Mouse (Mus musculus) midbrain, embryonic 15.5 days (tissue): ENCODE data around the gene Trim42. TPM values are rescaled to one million over a fixed set of nuclear protein-coding genes. Genes with fewer than 3 reads are reported as not detected.

Source experiments
- ATAC-seq: fragments of 200-750 bp; cut with Nextera tagmentation; replicated peaks from 2 replicates; pipeline ENCODE4 v1.8.0; 2017; ENCODE audit warnings: moderate TSS enrichment
- H3K27ac ChIP-seq: fragments of 300-500 bp; sonication (generic); 2 replicates; pipeline ENCODE4 v1.5.1; 2015; ENCODE audit warnings: mild to moderate bottlenecking, inconsistent platforms
- H3K27me3 ChIP-seq: fragments of 300-500 bp; sonication (generic); replicated peaks from 2 replicates; pipeline ENCODE4 v1.6.1; 2015; ENCODE audit warnings: inconsistent platforms
- H3K36me3 ChIP-seq: fragments of 300-500 bp; sonication (generic); replicated peaks from 2 replicates; pipeline ENCODE4 v1.6.1; 2015; ENCODE audit warnings: inconsistent platforms
- H3K4me1 ChIP-seq: fragments of 300-500 bp; sonication (generic); 2 replicates; pipeline ENCODE4 v1.6.1; 2015; ENCODE audit warnings: inconsistent platforms
- H3K4me2 ChIP-seq: fragments of 300-500 bp; sonication (generic); 2 replicates; pipeline ENCODE4 v1.6.1; 2015; ENCODE audit warnings: inconsistent platforms, mild to moderate bottlenecking, moderate library complexity
- H3K4me3 ChIP-seq: fragments of 300-500 bp; sonication (generic); 2 replicates; pipeline ENCODE4 v1.5.1; 2015; ENCODE audit warnings: mild to moderate bottlenecking, inconsistent platforms
- H3K9ac ChIP-seq: fragments of 300-500 bp; sonication (generic); 2 replicates; pipeline ENCODE4 v1.6.1; 2015; ENCODE audit warnings: mild to moderate bottlenecking, inconsistent platforms
- H3K9me3 ChIP-seq: fragments of 300-500 bp; sonication (generic); 2 replicates; pipeline ENCODE4 v1.6.1; 2016; ENCODE audit warnings: inconsistent platforms
- WGBS: fragments of 180-500 bp; shearing (Covaris S2); methylation state at CpG from one replicate; pipeline ENCODE4 v1.1.7; 2015; ENCODE audit warnings: mixed read lengths; 5-methylcytosine and 5-hydroxymethylcytosine counted together
- polyA plus RNA-seq: library from polyadenylated mRNA; unstranded; fragments of >200 nt; fragmentation: Nextera tagmentation; extraction: Ambion mirVana; gene quantifications from 2 replicates; pipeline ENCODE4 v1.2.1, GENCODE M21; 2015

Gene Trim42
- not detected in 2 replicates for polyA plus RNA-seq

GRCm38 (mm10) chr9:97369591-97369990, at the start of gene Trim42:
Gene Trim42 (minus strand): TSS chr9:97369958.
- WGBS: 94% methylated on average over 7 of the region's 7 CpGs

GRCm38 (mm10) chr9:97414876-97415668, 45.3 kb upstream of the Trim42 start:
- no peak overlapping the region for H3K4me2 ChIP-seq
- H3K4me1 ChIP-seq: no peaks in the 10 kb centered on the region
- H3K27me3 ChIP-seq: no peaks in the 10 kb centered on the region
- 84% methylated on average over 6 of the region's 6 CpGs for WGBS
- no peak overlapping the region for H3K27ac ChIP-seq
- H3K9ac ChIP-seq: no peak overlapping the region
- H3K36me3 ChIP-seq: no peaks in the 10 kb centered on the region
- H3K4me3 ChIP-seq: no peak overlapping the region
- H3K9me3 ChIP-seq: no peaks in the 10 kb centered on the region
- no peak for ATAC-seq

More at GRCm38 (mm10) chr9:97369591-97369990, at the start of gene Trim42:
- H3K9me3 ChIP-seq: no peaks in the 10 kb centered on the region
- H3K27me3 ChIP-seq: no peaks in the 10 kb centered on the region
- H3K36me3 ChIP-seq: no peaks in the 10 kb centered on the region
- H3K4me2 ChIP-seq: no peak within 1 kb of the TSS
- H3K27ac ChIP-seq: no peak within 1 kb of the TSS
- no peaks in the 10 kb centered on the region for H3K4me1 ChIP-seq
- ATAC-seq: no peak
- H3K4me3 ChIP-seq: no peak within 1 kb of the TSS
- no peak within 1 kb of the TSS for H3K9ac ChIP-seq

- no peak for ATAC-seq
- Histone ChIP-seq H3K27me3 (no peaks in the 10 kb centered on the region), H3K27ac (no peak overlapping the region), H3K4me3 (no peak overlapping the region), H3K4me1 (no peaks in the 10 kb centered on the region), H3K36me3 (no peaks in the 10 kb centered on the region), H3K9me3 (no peaks in the 10 kb centered on the region), H3K4me2 (no peak overlapping the region), H3K9ac (no peak overlapping the region)
- WGBS: 80% methylated on average over 2 of the region's 2 CpGs
These were observed 38.4 kb upstream of the Trim42 start for GRCm38 (mm10) chr9:97408142-97408541.

- H3K27ac ChIP-seq: no peak overlapping the region
- ATAC-seq: peak; percentile 33; the same call in 1 of the 2 replicates
- peaks cover 8% of the 10 kb centered on the region for H3K4me1 ChIP-seq
- no peaks in the 10 kb centered on the region for H3K9me3 ChIP-seq
- H3K4me2 ChIP-seq: no peak overlapping the region
- no peaks in the 10 kb centered on the region for H3K36me3 ChIP-seq
- H3K9ac ChIP-seq: no peak overlapping the region
- no peak overlapping the region for H3K4me3 ChIP-seq
- no peaks in the 10 kb centered on the region for H3K27me3 ChIP-seq
- 51% methylated on average over 6 of the region's 6 CpGs for WGBS
These were observed 13.3 kb downstream of the Trim42 start for GRCm38 (mm10) chr9:97356441-97356840.

- WGBS: 71% methylated on average over 12 of the region's 12 CpGs
- Histone ChIP-seq H3K4me1 (no peaks in the 10 kb centered on the region), H3K9ac (no peak overlapping the region), H3K4me3 (no peak overlapping the region), H3K9me3 (no peaks in the 10 kb centered on the region), H3K27ac (no peak overlapping the region), H3K36me3 (no peaks in the 10 kb centered on the region), H3K4me2 (no peak overlapping the region), H3K27me3 (no peaks in the 10 kb centered on the region)
- ATAC-seq: no peak
These were observed 24.9 kb downstream of the Trim42 start for GRCm38 (mm10) chr9:97344767-97345297.

- no peak for ATAC-seq
- H3K4me3 ChIP-seq: no peak overlapping the region
- H3K27me3 ChIP-seq: no peaks in the 10 kb centered on the region
- H3K9ac ChIP-seq: no peak overlapping the region
- no peaks in the 10 kb centered on the region for H3K4me1 ChIP-seq
- H3K9me3 ChIP-seq: no peaks in the 10 kb centered on the region
- H3K4me2 ChIP-seq: no peak overlapping the region
- no peak overlapping the region for H3K27ac ChIP-seq
- 75% methylated on average over 5 of the region's 5 CpGs for WGBS
- H3K36me3 ChIP-seq: no peaks in the 10 kb centered on the region
These were observed 28.0 kb downstream of the Trim42 start for GRCm38 (mm10) chr9:97341772-97342171.

- no peaks in the 10 kb centered on the region for H3K36me3 ChIP-seq
- no peaks in the 10 kb centered on the region for H3K4me1 ChIP-seq
- H3K27ac ChIP-seq: no peak overlapping the region
- no peak overlapping the region for H3K4me3 ChIP-seq
- H3K27me3 ChIP-seq: 0 out of 2 replicates have a peak, but pooled peaks cover 4% of the 10 kb centered on the region
- H3K4me2 ChIP-seq: no peak overlapping the region
- H3K9me3 ChIP-seq: no peaks in the 10 kb centered on the region
- no peak for ATAC-seq
- H3K9ac ChIP-seq: no peak overlapping the region
- 71% methylated on average over 3 of the region's 3 CpGs for WGBS
These were observed 46.9 kb downstream of the Trim42 start for GRCm38 (mm10) chr9:97322846-97323245.

- 62% methylated on average over 10 of the region's 10 CpGs for WGBS
- no peaks in the 10 kb centered on the region for H3K36me3 ChIP-seq
- H3K9ac ChIP-seq: no peak overlapping the region
- 0 out of 2 replicates have a peak, but pooled peaks cover 4% of the 10 kb centered on the region for H3K27me3 ChIP-seq
- no peak overlapping the region for H3K4me2 ChIP-seq
- no peaks in the 10 kb centered on the region for H3K9me3 ChIP-seq
- H3K4me1 ChIP-seq: no peaks in the 10 kb centered on the region
- no peak for ATAC-seq
- H3K4me3 ChIP-seq: no peak overlapping the region
- H3K27ac ChIP-seq: 0 out of 2 replicates have a peak overlapping the region, but pooled peaks have one; percentile 41
These were observed 47.6 kb downstream of the Trim42 start for GRCm38 (mm10) chr9:97322120-97322519.

- H3K4me2 ChIP-seq: no peak overlapping the region
- H3K36me3 ChIP-seq: no peaks in the 10 kb centered on the region
- no peak overlapping the region for H3K4me3 ChIP-seq
- H3K4me1 ChIP-seq: no peaks in the 10 kb centered on the region
- no peak overlapping the region for H3K27ac ChIP-seq
- no peaks in the 10 kb centered on the region for H3K27me3 ChIP-seq
- H3K9ac ChIP-seq: no peak overlapping the region
- no peaks in the 10 kb centered on the region for H3K9me3 ChIP-seq
- no peak for ATAC-seq
- WGBS: 71% methylated on average over 10 of the region's 10 CpGs
These were observed 54.2 kb downstream of the Trim42 start for GRCm38 (mm10) chr9:97315421-97316055.

- H3K36me3 ChIP-seq: no peaks in the 10 kb centered on the region
- H3K27me3 ChIP-seq: no peaks in the 10 kb centered on the region
- no peak for ATAC-seq
- no peaks in the 10 kb centered on the region for H3K4me1 ChIP-seq
- no peak overlapping the region for H3K27ac ChIP-seq
- no peaks in the 10 kb centered on the region for H3K9me3 ChIP-seq
- no peak overlapping the region for H3K9ac ChIP-seq
- no peak overlapping the region for H3K4me2 ChIP-seq
- H3K4me3 ChIP-seq: no peak overlapping the region
- 89% methylated on average over 7 of the region's 7 CpGs for WGBS
These were observed 58.1 kb downstream of the Trim42 start for GRCm38 (mm10) chr9:97311614-97312013.

GRCm38 (mm10) chr9:97309509-97310053, 60.2 kb downstream of the Trim42 start:
- no peaks in the 10 kb centered on the region for H3K36me3 ChIP-seq
- no peak overlapping the region for H3K9ac ChIP-seq
- H3K4me2 ChIP-seq: no peak overlapping the region
- H3K27me3 ChIP-seq: no peaks in the 10 kb centered on the region
- no peak overlapping the region for H3K27ac ChIP-seq
- no peaks in the 10 kb centered on the region for H3K4me1 ChIP-seq
- ATAC-seq: no peak
- no peak overlapping the region for H3K4me3 ChIP-seq
- WGBS: 87% methylated on average over 7 of the region's 7 CpGs
- no peaks in the 10 kb centered on the region for H3K9me3 ChIP-seq

- Histone ChIP-seq H3K4me3 (no peak overlapping the region), H3K9me3 (no peaks in the 10 kb centered on the region), H3K27me3 (no peaks in the 10 kb centered on the region), H3K9ac (no peak overlapping the region), H3K4me2 (no peak overlapping the region), H3K27ac (no peak overlapping the region), H3K4me1 (no peaks in the 10 kb centered on the region), H3K36me3 (no peaks in the 10 kb centered on the region)
- WGBS: 56% methylated on average over 6 of the region's 6 CpGs
- no peak for ATAC-seq
These were observed 61.9 kb downstream of the Trim42 start for GRCm38 (mm10) chr9:97307705-97308485.
